ENCODE assay signal across 8 mouse cellular contexts in the genomic region with DNA sequence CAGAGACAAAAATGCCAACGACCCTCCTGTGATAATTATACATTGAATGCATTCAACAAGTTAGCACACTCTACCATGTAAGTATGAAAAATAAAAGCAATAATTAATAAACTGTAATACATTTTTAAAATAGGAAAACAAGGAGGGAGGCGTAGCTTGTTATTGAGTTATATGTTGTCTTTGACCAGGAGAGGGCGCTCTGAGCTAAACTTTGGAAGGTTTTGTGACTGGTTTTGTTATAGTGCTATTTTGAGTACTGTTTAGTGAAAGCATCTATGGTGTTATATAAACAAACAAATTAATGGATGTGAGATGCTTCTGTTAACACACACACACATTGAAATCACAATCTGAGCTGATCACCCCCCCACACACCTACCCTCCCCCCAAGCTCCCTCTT.
DNase-seq lines count a peak whose midpoint lies in the region; ATAC-seq and TF ChIP-seq lines count a peak whose summit lies in the region.

No protein-coding gene starts in this region.

- intact Hi-C loops in heart, postnatal 36 days (cut with DNase I): no loop called here

- no peak overlapping the region for H3K4me3 ChIP-seq in hindbrain, embryonic 14.5 days (replicated peaks; ENCODE audit: low read length)
- H3K4me3 ChIP-seq in hindbrain, embryonic 10.5 days: no peak overlapping the region
- no peak overlapping the region for H3K4me3 ChIP-seq in midbrain, postnatal 0 days (ENCODE audit: low read depth, low read length)

- no peak overlapping the region for H3K27ac ChIP-seq in hindbrain, embryonic 14.5 days
- H3K27ac ChIP-seq in hindbrain, embryonic 10.5 days: no peak overlapping the region
- H3K27ac ChIP-seq in midbrain, postnatal 0 days (ENCODE audit: low read depth, low read length): no peak overlapping the region

- no peaks in the 10 kb centered on the region for H3K4me1 ChIP-seq in hindbrain, embryonic 14.5 days (replicated peaks; ENCODE audit: control insufficient read depth, insufficient read depth, low read length)
- peaks cover 7% of the 10 kb centered on the region; the same call in 1 of the 2 replicates for H3K4me1 ChIP-seq in hindbrain, embryonic 10.5 days (replicated peaks)
- H3K4me1 ChIP-seq in midbrain, postnatal 0 days (ENCODE audit: insufficient read depth, low read length): no peaks in the 10 kb centered on the region

- DNase-seq in hindbrain, embryonic 14.5 days (ENCODE audit: low spot score): peak; percentile 93
- DNase-seq in hindbrain, embryonic 10.5 days (ENCODE audit: low spot score): no peak
- peak; percentile 31 for DNase-seq in urinary bladder, postnatal 14 days (ENCODE audit: low spot score)
- DNase-seq in urinary bladder, postnatal 4 days (ENCODE audit: low spot score in 2 of 2): no peak
- peak; percentile 53 for DNase-seq in forelimb bud, embryonic 11.5 days (ENCODE audit: low read depth, low spot score)
- DNase-seq in midbrain, postnatal 0 days (ENCODE audit: low spot score): peak; percentile 91
- no peak for DNase-seq in spleen, postnatal 14 days (ENCODE audit: low spot score in 2 of 2)
- DNase-seq in heart, postnatal 36 days: no peak

- H3K36me3 ChIP-seq in hindbrain, embryonic 14.5 days (replicated peaks; ENCODE audit: control insufficient read depth, insufficient read depth): no peaks in the 10 kb centered on the region
- H3K36me3 ChIP-seq in hindbrain, embryonic 10.5 days: no peaks in the 10 kb centered on the region
- H3K36me3 ChIP-seq in midbrain, postnatal 0 days (ENCODE audit: insufficient read depth, low read length): no peaks in the 10 kb centered on the region

- no peak overlapping the region for H3K9ac ChIP-seq in hindbrain, embryonic 14.5 days
- no peak overlapping the region for H3K9ac ChIP-seq in midbrain, postnatal 0 days (replicated peaks; ENCODE audit: low read length, poor library complexity, severe bottlenecking)

- peak; percentile 89 for TF ChIP-seq CTCF in midbrain, postnatal 0 days (IDR thresholded peaks at IDR 0.05)

- WGBS in hindbrain, embryonic 14.5 days: 15% methylated on average over 3 of the region's 3 CpGs
- WGBS in hindbrain, embryonic 10.5 days: 21% methylated on average over 3 of the region's 3 CpGs
- WGBS in midbrain, postnatal 0 days: 21% methylated on average over 3 of the region's 3 CpGs

- ATAC-seq in hindbrain, embryonic 14.5 days (ENCODE audit: low FRiP score): no peak
- ATAC-seq in midbrain, postnatal 0 days (ENCODE audit: low FRiP score): no peak

- H3K4me2 ChIP-seq in hindbrain, embryonic 14.5 days (replicated peaks): no peak overlapping the region
- no peak overlapping the region for H3K4me2 ChIP-seq in midbrain, postnatal 0 days (ENCODE audit: low read depth, low read length, poor library complexity, severe bottlenecking)

- H3K27me3 ChIP-seq in hindbrain, embryonic 14.5 days (ENCODE audit: control insufficient read depth, insufficient read depth, low read length): 0 out of 2 replicates have a peak, but pooled peaks cover 3% of the 10 kb centered on the region
- no peaks in the 10 kb centered on the region for H3K27me3 ChIP-seq in hindbrain, embryonic 10.5 days (ENCODE audit: insufficient read depth, poor library complexity, severe bottlenecking)
- peaks cover 8% of the 10 kb centered on the region; the same call in 1 of the 2 replicates for H3K27me3 ChIP-seq in midbrain, postnatal 0 days (ENCODE audit: insufficient read depth, low read length)

- H3K9me3 ChIP-seq in hindbrain, embryonic 14.5 days (ENCODE audit: control insufficient read depth, low read length): no peaks in the 10 kb centered on the region
- H3K9me3 ChIP-seq in hindbrain, embryonic 10.5 days: no peaks in the 10 kb centered on the region
- H3K9me3 ChIP-seq in midbrain, postnatal 0 days (ENCODE audit: low read length): no peaks in the 10 kb centered on the region

Comparison
In these comparisons a context has a peak if more than half of its experiments do, and no peak if none do; other contexts are left out.
1. DNase-seq: peak in hindbrain, embryonic 14.5 days (single experiment), urinary bladder, postnatal 14 days (single experiment), forelimb bud, embryonic 11.5 days (single experiment) and midbrain, postnatal 0 days (single experiment); none in hindbrain, embryonic 10.5 days (single experiment), urinary bladder, postnatal 4 days (0 of 2), spleen, postnatal 14 days (0 of 2) and heart, postnatal 36 days (0 of 2).